8 mouse cellular contexts compared by ENCODE assay signal in the genomic region with DNA sequence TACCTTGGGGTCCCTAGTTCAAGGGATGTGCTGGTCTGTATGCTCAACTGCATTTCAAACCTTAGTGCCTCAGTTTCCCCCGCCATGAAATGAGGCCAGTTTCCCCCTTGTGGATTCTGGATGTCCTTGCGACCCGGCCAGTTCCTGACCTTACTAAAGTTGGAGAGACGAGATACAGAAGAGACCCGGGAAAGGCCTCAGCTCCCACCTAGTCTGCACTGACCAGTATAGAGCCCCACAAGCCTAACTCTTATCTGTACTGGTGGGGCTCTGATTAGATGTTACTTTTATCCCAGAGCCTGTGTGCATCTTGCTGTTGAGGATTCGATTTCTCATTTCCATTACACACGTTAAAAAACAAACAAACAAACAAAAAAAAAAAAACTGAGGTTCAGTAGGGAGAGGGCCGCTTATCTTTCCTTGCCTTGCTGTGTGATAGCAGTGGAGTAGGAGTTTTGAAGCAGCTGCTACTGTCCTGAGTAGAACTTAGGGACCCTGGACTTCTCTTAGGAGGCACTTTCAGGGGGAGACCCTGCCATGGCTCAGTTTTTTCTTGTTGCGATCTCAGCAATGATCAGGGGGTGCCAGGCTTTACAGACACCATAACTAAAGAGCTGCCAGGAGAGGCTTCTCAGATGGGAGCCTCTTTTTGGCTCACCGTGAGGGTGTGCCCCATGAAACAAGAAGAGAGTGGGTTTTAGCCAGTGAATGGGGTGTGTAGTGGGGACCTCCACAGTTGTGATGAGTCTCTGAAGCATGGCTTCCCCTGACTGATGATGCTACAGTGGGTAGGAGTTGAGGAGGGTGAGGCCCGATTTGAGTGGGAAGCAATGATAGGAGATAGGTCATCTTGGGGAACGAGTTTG. TPM values are rescaled to one million over a fixed set of nuclear protein-coding genes. Genes with fewer than 3 reads are reported as not detected.
DNase-seq lines count a peak whose midpoint lies in the region; ATAC-seq and TF ChIP-seq lines count a peak whose summit lies in the region.

No protein-coding gene starts in this region.

- peaks cover 20% of the 10 kb centered on the region for H3K36me3 ChIP-seq in embryonic facial prominence, embryonic 14.5 days (ENCODE audit: control insufficient read depth, insufficient read depth, low read length)
- H3K36me3 ChIP-seq in intestine, embryonic 14.5 days (ENCODE audit: control insufficient read depth, insufficient read depth, low read length), result peaks cover 28% of the 10 kb centered on the region
- H3K36me3 ChIP-seq in midbrain, embryonic 11.5 days (ENCODE audit: control insufficient read depth, insufficient read depth, low read length), result peaks cover 6% of the 10 kb centered on the region

- ATAC-seq in embryonic facial prominence, embryonic 14.5 days (ENCODE audit: low read depth), result no peak
- no peak for ATAC-seq in intestine, embryonic 14.5 days (replicated peaks; ENCODE audit: low FRiP score, low TSS enrichment, low read depth)
- ATAC-seq in midbrain, embryonic 11.5 days (ENCODE audit: low FRiP score), result no peak

- 30% methylated on average over 12 of the region's 12 CpGs for WGBS in lung, adult 2 months
- WGBS in embryonic facial prominence, embryonic 14.5 days, result 27% methylated on average over 12 of the region's 12 CpGs
- WGBS in intestine, embryonic 14.5 days, result 24% methylated on average over 12 of the region's 12 CpGs
- 24% methylated on average over 12 of the region's 12 CpGs for WGBS in midbrain, embryonic 11.5 days

- TF ChIP-seq POLR2A in lung, adult 2 months (IDR thresholded peaks at IDR 0.05; ENCODE audit: borderline replicate concordance, extremely low read depth, low read depth, low read length), result no peak

- no peaks in the 10 kb centered on the region for H3K27me3 ChIP-seq in embryonic facial prominence, embryonic 14.5 days (replicated peaks; ENCODE audit: control insufficient read depth, insufficient read depth, low read length)
- no peaks in the 10 kb centered on the region for H3K27me3 ChIP-seq in intestine, embryonic 14.5 days (replicated peaks; ENCODE audit: control insufficient read depth, insufficient read depth, low read length)
- no peaks in the 10 kb centered on the region for H3K27me3 ChIP-seq in midbrain, embryonic 11.5 days (ENCODE audit: control insufficient read depth, insufficient read depth, low read length)

- H3K9me3 ChIP-seq in embryonic facial prominence, embryonic 14.5 days (ENCODE audit: control insufficient read depth, low read length), result no peaks in the 10 kb centered on the region
- H3K9me3 ChIP-seq in intestine, embryonic 14.5 days (ENCODE audit: control insufficient read depth, low read length), result no peaks in the 10 kb centered on the region
- H3K9me3 ChIP-seq in midbrain, embryonic 11.5 days (ENCODE audit: control insufficient read depth, low read length), result no peaks in the 10 kb centered on the region

- peak overlapping the region; percentile 89 for H3K4me2 ChIP-seq in embryonic facial prominence, embryonic 14.5 days (ENCODE audit: low read depth, low read length)
- peak overlapping the region; percentile 88 for H3K4me2 ChIP-seq in intestine, embryonic 14.5 days (ENCODE audit: low read length)
- peak overlapping the region; percentile 92 for H3K4me2 ChIP-seq in midbrain, embryonic 11.5 days

- DNase-seq in adrenal gland, adult (ENCODE audit: inconsistent age in 2 of 2, low spot score in 1 of 2), result peak; percentile 13 to 46
- no peak for DNase-seq in adrenal gland, postnatal 25 days
- DNase-seq in lung, adult 2 months, result peak; percentile 3
- no peak for DNase-seq in lung, adult 18-20 months
- no peak for DNase-seq in embryonic facial prominence, embryonic 14.5 days (ENCODE audit: low spot score)
- no peak for DNase-seq in intestine, embryonic 14.5 days (ENCODE audit: low spot score)
- DNase-seq in midbrain, embryonic 11.5 days (ENCODE audit: low spot score, missing footprints), result peak; percentile 89
- no peak for DNase-seq in Muller cell, postnatal 12 days (ENCODE audit: inconsistent ontology term)

- peak overlapping the region; percentile 96 for H3K4me3 ChIP-seq in lung, adult 2 months (replicated peaks; ENCODE audit: extremely low read depth, low read depth, low read length)
- H3K4me3 ChIP-seq in embryonic facial prominence, embryonic 14.5 days (ENCODE audit: low read depth, low read length), result peak overlapping the region; percentile 83
- H3K4me3 ChIP-seq in intestine, embryonic 14.5 days (ENCODE audit: low read depth, low read length), result peak overlapping the region; percentile 89
- peak overlapping the region; percentile 95 for H3K4me3 ChIP-seq in midbrain, embryonic 11.5 days (ENCODE audit: low read depth, low read length)

- peaks cover 16% of the 10 kb centered on the region for H3K4me1 ChIP-seq in lung, adult 2 months (ENCODE audit: control insufficient read depth, insufficient read depth, low read length)
- peaks cover 24% of the 10 kb centered on the region for H3K4me1 ChIP-seq in embryonic facial prominence, embryonic 14.5 days (ENCODE audit: control insufficient read depth, insufficient read depth, low read length)
- H3K4me1 ChIP-seq in intestine, embryonic 14.5 days (replicated peaks; ENCODE audit: control insufficient read depth, insufficient read depth, low read length), result peaks cover 19% of the 10 kb centered on the region
- H3K4me1 ChIP-seq in midbrain, embryonic 11.5 days (ENCODE audit: control insufficient read depth, insufficient read depth, low read length), result peaks cover 26% of the 10 kb centered on the region

- TF ChIP-seq CTCF in lung, adult 2 months (IDR thresholded peaks at IDR 0.05; ENCODE audit: insufficient read depth, low read length), result no peak

- peak overlapping the region; percentile 83; the same call in 1 of the 2 replicates for H3K27ac ChIP-seq in embryonic facial prominence, embryonic 14.5 days (replicated peaks; ENCODE audit: low read depth, low read length)
- peak overlapping the region; percentile 90; the same call in 1 of the 2 replicates for H3K27ac ChIP-seq in intestine, embryonic 14.5 days (ENCODE audit: low read depth)
- H3K27ac ChIP-seq in midbrain, embryonic 11.5 days (ENCODE audit: low read depth, low read length), result peak overlapping the region; percentile 94

- peak overlapping the region; percentile 89 for H3K9ac ChIP-seq in embryonic facial prominence, embryonic 14.5 days (ENCODE audit: low read depth, low read length)
- peak overlapping the region; percentile 88 for H3K9ac ChIP-seq in intestine, embryonic 14.5 days (ENCODE audit: low read length)
- peak overlapping the region; percentile 97 for H3K9ac ChIP-seq in midbrain, embryonic 11.5 days (ENCODE audit: low read length)

RNA-seq across cellular contexts. Expression of gene Llgl1, which starts 1.0 kb away (rescaled TPM):
- 25.6 and 28.6 TPM in 2 replicates for total RNA-seq in adrenal gland, postnatal 25 days (2021)
- 61.6 and 68.2 TPM in 2 replicates for polyA plus RNA-seq in lung, adult 2 months (2012; rRNA removed)
- polyA plus RNA-seq in embryonic facial prominence, embryonic 14.5 days (2014; fragmentation: Nextera tagmentation; extraction: Ambion mirVana), result 49.7 and 57.8 TPM in 2 replicates
- polyA plus RNA-seq in intestine, embryonic 14.5 days (2014; fragmentation: Nextera tagmentation; extraction: Ambion mirVana), result 53.7 and 53.8 TPM in 2 replicates
- 87.8 and 101 TPM in 2 replicates for polyA plus RNA-seq in midbrain, embryonic 11.5 days (2014; fragmentation: Nextera tagmentation; extraction: Ambion mirVana)

RNA-seq across cellular contexts. Expression of gene Flii, which starts 26.5 kb away (rescaled TPM):
- 167 and 175 TPM in 2 replicates for total RNA-seq in adrenal gland, postnatal 25 days (2021)
- 236 and 264 TPM in 2 replicates for polyA plus RNA-seq in lung, adult 2 months (2012; rRNA removed)
- 76.1 and 76.9 TPM in 2 replicates for polyA plus RNA-seq in embryonic facial prominence, embryonic 14.5 days (2014; fragmentation: Nextera tagmentation; extraction: Ambion mirVana)
- 87.2 and 91.8 TPM in 2 replicates for polyA plus RNA-seq in intestine, embryonic 14.5 days (2014; fragmentation: Nextera tagmentation; extraction: Ambion mirVana)
- polyA plus RNA-seq in midbrain, embryonic 11.5 days (2014; fragmentation: Nextera tagmentation; extraction: Ambion mirVana), result 52.3 and 59.3 TPM in 2 replicates

RNA-seq across cellular contexts. Expression of gene Mief2, which starts 27.6 kb away (rescaled TPM):
- 39.8 and 45.0 TPM in 2 replicates for total RNA-seq in adrenal gland, postnatal 25 days (2021)
- 22.3 and 25.4 TPM in 2 replicates for polyA plus RNA-seq in lung, adult 2 months (2012; rRNA removed)
- polyA plus RNA-seq in embryonic facial prominence, embryonic 14.5 days (2014; fragmentation: Nextera tagmentation; extraction: Ambion mirVana), result 17.3 and 18.8 TPM in 2 replicates
- 11.4 and 11.8 TPM in 2 replicates for polyA plus RNA-seq in intestine, embryonic 14.5 days (2014; fragmentation: Nextera tagmentation; extraction: Ambion mirVana)
- polyA plus RNA-seq in midbrain, embryonic 11.5 days (2014; fragmentation: Nextera tagmentation; extraction: Ambion mirVana), result 10.2 and 13.6 TPM in 2 replicates

Comparison
In these comparisons a context has a peak if more than half of its experiments do, and no peak if none do; other contexts are left out.
1. DNase-seq: peak in adrenal gland, adult (2 of 2), lung, adult 2 months (single experiment) and midbrain, embryonic 11.5 days (single experiment); none in adrenal gland, postnatal 25 days (single experiment), lung, adult 18-20 months (0 of 2), embryonic facial prominence, embryonic 14.5 days (single experiment), intestine, embryonic 14.5 days (single experiment) and Muller cell, postnatal 12 days (single experiment).
2. Peak in every context shown above with its lines, with median percentiles within 50 percentile points of each other: H3K4me3 ChIP-seq, H3K27ac ChIP-seq, H3K4me2 ChIP-seq and H3K9ac ChIP-seq.